Mouse (Mus musculus) kidney, adult 2 months (tissue): ENCODE results near the gene Anks3.

Source experiments
- CTCF ChIP-seq: fragments of 200-500 bp; conservative IDR thresholded peaks from 2 replicates; pipeline ENCODE4 v1.5.1; 2011; ENCODE audit warnings: low read depth, mild to moderate bottlenecking, control low read depth, low read length, moderate library complexity, mixed read lengths; ENCODE audit not compliant: insufficient read depth, insufficient read length
- POLR2A ChIP-seq: fragments of 200-500 bp; IDR thresholded peaks from one replicate; pipeline ENCODE4 v1.6.1; 2011; ENCODE audit warnings: low read depth, low read length, control low read depth

GRCm38 (mm10) chr16:4939412-4939811 is 24.6 kb downstream of the Anks3 start:
- TF ChIP-seq POLR2A = peak; percentile 55
- TF ChIP-seq CTCF = no peak
